Mouse (Mus musculus): ENCODE data around the gene Rad21l. TPM values are rescaled to one million over a fixed set of nuclear protein-coding genes. Genes with fewer than 3 reads are reported as not detected.
A peak's percentile ranks its signal among the peaks of the same experiment; 100 is the strongest.
"Not testable (repeated sequence)": the region's sequence is repeated elsewhere in the genome, so short reads cannot be mapped to it uniquely, and the experiment has no call there.

The Rad21l gene
- polyA plus RNA-seq, 1 experiment = not detected

DNA sequence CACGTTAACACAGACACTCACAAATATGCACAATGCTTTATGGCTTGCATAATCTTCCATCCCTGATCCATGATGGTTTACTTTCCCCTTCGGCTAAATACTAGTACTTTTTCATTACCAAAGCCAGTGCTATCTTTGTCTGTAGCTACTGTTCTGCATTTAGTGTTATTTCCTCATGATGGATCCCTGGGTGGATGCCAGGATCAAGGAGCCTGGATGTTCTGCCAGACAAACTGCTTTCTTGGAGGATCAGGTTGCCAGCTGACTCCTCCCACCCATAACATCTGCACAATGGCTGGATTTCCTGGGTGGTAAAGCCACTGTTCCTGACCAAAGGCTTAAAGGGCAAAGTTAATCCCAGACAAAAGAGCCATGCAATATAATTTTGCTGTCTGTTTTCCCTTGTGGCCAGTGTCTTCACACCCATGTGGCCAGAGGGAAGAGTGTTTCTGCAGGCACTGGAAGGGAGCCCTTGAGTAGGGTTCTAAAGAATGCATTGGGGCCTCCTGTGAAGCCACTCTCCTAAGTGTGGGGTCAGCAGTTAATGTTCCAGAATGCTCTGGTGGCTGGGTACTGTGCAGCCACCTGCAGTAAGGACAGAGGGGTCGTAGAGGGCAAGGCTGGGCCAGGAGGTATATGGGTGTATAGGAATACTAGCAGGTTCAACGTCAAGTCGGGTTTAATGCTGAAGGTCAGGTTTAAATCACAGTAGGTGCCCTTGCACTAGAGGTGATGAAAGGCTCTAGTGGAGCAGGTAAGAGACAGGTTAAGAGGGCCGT lies 51.6 kb downstream of the Rad21l start:
- Histone ChIP-seq H3K36me3 (ENCODE audit: control insufficient read depth, insufficient read depth) (no peaks in the 10 kb centered on the region), H3K27me3 (ENCODE audit: control insufficient read depth, insufficient read depth, insufficient read length) (peaks cover 13% of the 10 kb centered on the region), H3K4me2 (ENCODE audit: low read depth) (peak overlapping the region; percentile 50), H3K4me3 (no peak overlapping the region), H3K79me2 (ENCODE audit: control insufficient read depth, insufficient read depth) (no peaks in the 10 kb centered on the region), H3ac (ENCODE audit: control insufficient read depth, insufficient read length) (no peak overlapping the region)
- TF ChIP-seq POLR2AphosphoS2 (IDR thresholded peaks at IDR 0.05; ENCODE audit: insufficient read length, low read depth) = no peak
- TF ChIP-seq CEBPB (IDR thresholded peaks at IDR 0.05; ENCODE audit: insufficient read depth, poor library complexity, severe bottlenecking) = no peak
- no peak for TF ChIP-seq REST (IDR thresholded peaks at IDR 0.05; ENCODE audit: insufficient read depth, insufficient read length)
- TF ChIP-seq E2F4 (IDR thresholded peaks at IDR 0.05; ENCODE audit: insufficient read depth) = no peak
- TF ChIP-seq TCF3 (IDR thresholded peaks at IDR 0.05; ENCODE audit: insufficient read length, low read depth) = no peak
- TF ChIP-seq TCF12 (IDR thresholded peaks at IDR 0.05; ENCODE audit: insufficient read depth, poor library complexity, severe bottlenecking) = no peak
- TF ChIP-seq USF1 (IDR thresholded peaks at IDR 0.05; ENCODE audit: low read depth) = no peak
- no peak for TF ChIP-seq MAX (IDR thresholded peaks at IDR 0.05; ENCODE audit: low read depth)

DNA sequence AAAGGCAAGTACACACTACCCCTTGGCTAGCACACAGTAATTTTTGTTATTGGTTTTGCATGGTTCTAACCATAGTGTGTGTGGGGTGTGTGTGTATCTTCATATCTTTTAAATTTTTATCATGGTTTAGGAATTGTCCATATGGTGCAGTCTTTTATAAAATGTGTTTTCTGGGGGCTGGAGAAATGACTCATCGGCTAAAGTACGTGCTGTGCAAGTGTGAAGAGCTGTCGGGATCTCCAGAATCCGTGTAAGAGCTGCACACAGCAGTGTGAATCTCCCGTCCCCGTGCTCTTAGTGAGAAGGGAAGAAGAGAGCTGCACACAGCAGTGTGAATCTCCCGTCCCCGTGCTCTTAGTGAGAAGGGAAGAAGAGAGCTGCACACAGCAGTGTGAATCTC lies 52.6 kb downstream of the Rad21l start:
- not testable (repeated sequence) for H3K36me3 ChIP-seq (ENCODE audit: control insufficient read depth, insufficient read depth); H3ac ChIP-seq (ENCODE audit: control insufficient read depth, insufficient read length); H3K79me2 ChIP-seq (ENCODE audit: control insufficient read depth, insufficient read depth); H3K4me3 ChIP-seq; H3K27me3 ChIP-seq (ENCODE audit: control insufficient read depth, insufficient read depth, insufficient read length)
- H3K4me2 ChIP-seq (ENCODE audit: low read depth) = peak overlapping the region; percentile 50

DNA sequence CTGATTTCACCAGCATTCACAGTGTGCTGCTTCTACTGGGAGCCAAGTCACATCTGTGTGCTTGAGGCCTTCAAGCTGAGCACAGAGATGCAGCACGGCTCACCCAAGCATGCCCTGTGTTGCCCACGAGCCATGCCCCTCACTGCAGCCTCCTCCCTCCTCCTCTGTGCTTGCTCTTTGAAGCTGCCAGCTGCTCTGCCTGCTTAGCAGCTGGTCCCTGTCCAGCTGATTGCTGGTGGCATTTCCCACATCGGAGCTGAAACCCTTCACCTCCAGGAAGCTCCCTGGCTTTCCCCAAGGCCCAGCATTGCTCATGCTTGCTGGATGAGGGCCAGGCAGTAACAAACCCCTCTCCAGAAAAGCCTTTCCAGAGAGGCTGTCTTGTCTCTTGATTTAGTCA lies 58.4 kb downstream of the Rad21l start:
- Histone ChIP-seq H3K36me3 (ENCODE audit: control insufficient read depth, insufficient read depth) (no peaks in the 10 kb centered on the region), H3K4me3 (no peak overlapping the region)
- TF ChIP-seq MAX (IDR thresholded peaks at IDR 0.05; ENCODE audit: low read depth) (no peak), CEBPB (IDR thresholded peaks at IDR 0.05; ENCODE audit: insufficient read depth, poor library complexity, severe bottlenecking) (no peak), USF1 (IDR thresholded peaks at IDR 0.05; ENCODE audit: low read depth) (no peak), SRF (IDR thresholded peaks at IDR 0.05; ENCODE audit: control insufficient read depth, insufficient read length, low read depth) (no peak), E2F4 (IDR thresholded peaks at IDR 0.05; ENCODE audit: insufficient read depth) (no peak), MYOD1 (IDR thresholded peaks at IDR 0.05; ENCODE audit: control insufficient read depth in 1 of 3, insufficient read length in 2 of 3, low read depth in 2 of 3) (peak in 2 of 3 experiments; percentile 43 to 79), REST (IDR thresholded peaks at IDR 0.05; ENCODE audit: insufficient read depth, insufficient read length) (no peak), POLR2AphosphoS2 (IDR thresholded peaks at IDR 0.05; ENCODE audit: insufficient read length, low read depth) (no peak), TCF3 (IDR thresholded peaks at IDR 0.05; ENCODE audit: insufficient read length, low read depth) (no peak), MYOG (IDR thresholded peaks at IDR 0.05; ENCODE audit: control insufficient read depth in 1 of 3, insufficient read depth in 1 of 3, insufficient read length in 2 of 3, low read depth in 2 of 3) (peak in 2 of 3 experiments; percentile 58 to 65), TCF12 (IDR thresholded peaks at IDR 0.05; ENCODE audit: insufficient read depth, poor library complexity, severe bottlenecking) (no peak), POLR2A (IDR thresholded peaks at IDR 0.05; ENCODE audit: insufficient read length, low read depth) (no peak)

GRCm38 (mm10) chr2:151608435-151608834 lies 59.9 kb downstream of the Rad21l start:
- Histone ChIP-seq H3K27me3 (ENCODE audit: control insufficient read depth, insufficient read depth, insufficient read length) (peaks cover 7% of the 10 kb centered on the region), H3K4me3 (no peak overlapping the region), H3ac (ENCODE audit: control insufficient read depth, insufficient read length) (no peak overlapping the region), H3K79me2 (ENCODE audit: control insufficient read depth, insufficient read depth) (no peaks in the 10 kb centered on the region), H3K36me3 (ENCODE audit: control insufficient read depth, insufficient read depth) (no peaks in the 10 kb centered on the region), H3K4me2 (ENCODE audit: low read depth) (no peak overlapping the region)
- TF ChIP-seq SRF (IDR thresholded peaks at IDR 0.05; ENCODE audit: control insufficient read depth, insufficient read length, low read depth) = no peak
- TF ChIP-seq E2F4 (IDR thresholded peaks at IDR 0.05; ENCODE audit: insufficient read depth) = no peak
- no peak for TF ChIP-seq MYOD1 (IDR thresholded peaks at IDR 0.05; ENCODE audit: control insufficient read depth in 1 of 3, insufficient read length in 2 of 3, low read depth in 2 of 3)
- no peak for TF ChIP-seq POLR2A (IDR thresholded peaks at IDR 0.05; ENCODE audit: insufficient read length, low read depth)
- TF ChIP-seq REST (IDR thresholded peaks at IDR 0.05; ENCODE audit: insufficient read depth, insufficient read length) = no peak
- TF ChIP-seq TCF12 (IDR thresholded peaks at IDR 0.05; ENCODE audit: insufficient read depth, poor library complexity, severe bottlenecking) = no peak

More for the DNA sequence above, 58.4 kb downstream of the Rad21l start:
- no peak overlapping the region for H3K4me2 ChIP-seq (ENCODE audit: low read depth)
- no peaks in the 10 kb centered on the region for H3K27me3 ChIP-seq (ENCODE audit: control insufficient read depth, insufficient read depth, insufficient read length)
- no peak overlapping the region for H3ac ChIP-seq (ENCODE audit: control insufficient read depth, insufficient read length)
- H3K79me2 ChIP-seq (ENCODE audit: control insufficient read depth, insufficient read depth) = no peaks in the 10 kb centered on the region

DNA sequence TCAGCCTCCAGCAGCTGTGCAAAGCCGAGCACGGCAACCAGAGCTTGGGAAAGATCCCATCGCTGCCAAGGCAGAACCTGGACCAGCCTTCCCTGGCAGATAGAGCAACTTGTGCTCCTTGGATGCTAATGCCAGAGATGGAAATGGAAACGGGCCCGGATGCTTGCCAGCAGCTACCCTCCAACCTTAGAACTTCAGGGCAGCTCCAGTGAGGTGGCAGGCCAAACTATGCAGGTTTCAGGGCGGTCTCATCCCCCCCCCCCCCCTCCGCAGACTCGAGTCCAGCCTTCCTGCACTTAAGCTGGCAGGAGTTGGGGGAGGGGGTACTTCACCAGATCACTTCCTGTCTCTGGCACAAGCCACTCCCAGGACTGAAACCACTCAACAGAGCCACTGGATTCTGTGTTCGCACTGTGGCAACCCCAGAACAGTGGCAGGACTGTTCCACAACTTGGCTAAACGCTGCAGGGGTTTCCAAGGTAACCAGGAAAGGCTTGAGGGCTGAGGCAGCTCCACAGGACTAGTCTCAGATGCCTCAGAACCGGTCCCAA lies 62.8 kb downstream of the Rad21l start:
- no peaks in the 10 kb centered on the region for H3K36me3 ChIP-seq (ENCODE audit: control insufficient read depth, insufficient read depth)
- no peak for TF ChIP-seq CEBPB (IDR thresholded peaks at IDR 0.05; ENCODE audit: insufficient read depth, poor library complexity, severe bottlenecking)
- TF ChIP-seq POLR2A (IDR thresholded peaks at IDR 0.05; ENCODE audit: insufficient read length, low read depth) = no peak
- no peak for TF ChIP-seq MYOD1 (IDR thresholded peaks at IDR 0.05; ENCODE audit: control insufficient read depth in 1 of 3, insufficient read length in 2 of 3, low read depth in 2 of 3)
- TF ChIP-seq USF1 (IDR thresholded peaks at IDR 0.05; ENCODE audit: low read depth) = no peak
- TF ChIP-seq SRF (IDR thresholded peaks at IDR 0.05; ENCODE audit: control insufficient read depth, insufficient read length, low read depth) = no peak
- TF ChIP-seq MAX (IDR thresholded peaks at IDR 0.05; ENCODE audit: low read depth) = no peak
- TF ChIP-seq REST (IDR thresholded peaks at IDR 0.05; ENCODE audit: insufficient read depth, insufficient read length) = no peak
- peak in 1 of 3 experiments; percentile 3 for TF ChIP-seq MYOG (IDR thresholded peaks at IDR 0.05; ENCODE audit: control insufficient read depth in 1 of 3, insufficient read depth in 1 of 3, insufficient read length in 2 of 3, low read depth in 2 of 3)
- no peak for TF ChIP-seq POLR2AphosphoS2 (IDR thresholded peaks at IDR 0.05; ENCODE audit: insufficient read length, low read depth)
- H3K27me3 ChIP-seq (ENCODE audit: control insufficient read depth, insufficient read depth, insufficient read length) = peaks cover 30% of the 10 kb centered on the region
- no peak overlapping the region for H3ac ChIP-seq (ENCODE audit: control insufficient read depth, insufficient read length)
- no peak overlapping the region for H3K4me2 ChIP-seq (ENCODE audit: low read depth)
- H3K4me3 ChIP-seq = no peak overlapping the region
- no peaks in the 10 kb centered on the region for H3K79me2 ChIP-seq (ENCODE audit: control insufficient read depth, insufficient read depth)
